Mouse (Mus musculus) heart, adult 2 months (tissue): ENCODE measurements around the gene Btbd9.

Source experiments
- CTCF ChIP-seq: fragments of 200-600 bp; IDR thresholded peaks from 2 replicates; pipeline ENCODE4 v1.8.1; 2022; ENCODE audit warnings: antibody characterized with exemption, mild to moderate bottlenecking, moderate library complexity
- EP300 ChIP-seq: fragments of 200-500 bp; IDR thresholded peaks from 2 replicates; pipeline ENCODE4 v1.6.1; 2011; ENCODE audit warnings: low read depth, low read length, control low read depth; ENCODE audit not compliant: insufficient read depth
- POLR2A ChIP-seq: fragments of 200-500 bp; IDR thresholded peaks from 2 replicates; pipeline ENCODE4 v1.6.1; 2011; ENCODE audit warnings: mild to moderate bottlenecking, low read depth, low read length, control low read depth; ENCODE audit not compliant: insufficient read depth

GRCm38 (mm10) chr17:30354381-30354780 lies 221.9 kb downstream of the Btbd9 start:
- TF ChIP-seq POLR2A: no peak
- no peak for TF ChIP-seq CTCF
- no peak for TF ChIP-seq EP300
